Mouse (Mus musculus) hindbrain, embryonic 15.5 days (tissue): Measurements from ENCODE around the gene Bcam. TPM values are rescaled to one million over a fixed set of nuclear protein-coding genes. Genes with fewer than 3 reads are reported as not detected.
A peak's percentile ranks its signal among the peaks of the same experiment; 100 is the strongest.

Source experiments
- ATAC-seq: fragments of 200-750 bp; cut with Nextera tagmentation; 2 replicates; pipeline ENCODE4 v1.8.0; 2017; ENCODE audit warnings: low read depth, moderate number of reproducible peaks, moderate TSS enrichment; ENCODE audit not compliant: low FRiP score
- H3K27ac ChIP-seq: fragments of 300-500 bp; sonication (generic); replicated peaks from 2 replicates; pipeline ENCODE4 v1.5.1; 2015; ENCODE audit warnings: mild to moderate bottlenecking, inconsistent platforms
- H3K27me3 ChIP-seq: fragments of 300-500 bp; sonication (generic); 2 replicates; pipeline ENCODE4 v1.6.1; 2015; ENCODE audit warnings: control low read depth, inconsistent platforms
- H3K36me3 ChIP-seq: fragments of 300-500 bp; sonication (generic); 2 replicates; pipeline ENCODE4 v1.6.1; 2015; ENCODE audit warnings: control low read depth, inconsistent platforms
- H3K4me1 ChIP-seq: fragments of 300-500 bp; sonication (generic); replicated peaks from 2 replicates; pipeline ENCODE4 v1.6.1; 2015; ENCODE audit warnings: control low read depth, inconsistent platforms
- H3K4me2 ChIP-seq: fragments of 300-500 bp; sonication (generic); 2 replicates; pipeline ENCODE4 v1.6.1; 2015; ENCODE audit warnings: moderate library complexity, mild to moderate bottlenecking, inconsistent platforms
- H3K4me3 ChIP-seq: fragments of 300-500 bp; sonication (generic); 2 replicates; pipeline ENCODE4 v1.5.1; 2015; ENCODE audit warnings: mild to moderate bottlenecking, inconsistent platforms
- H3K9ac ChIP-seq: fragments of 300-500 bp; sonication (generic); 2 replicates; pipeline ENCODE4 v1.6.1; 2015; ENCODE audit warnings: inconsistent platforms
- H3K9me3 ChIP-seq: fragments of 300-500 bp; sonication (generic); 2 replicates; pipeline ENCODE4 v1.6.1; 2016; ENCODE audit warnings: control low read depth, inconsistent platforms
- WGBS: fragments of 180-500 bp; shearing (Covaris S2); methylation state at CpG from one replicate; pipeline ENCODE4 v1.1.7; 2015; 5-methylcytosine and 5-hydroxymethylcytosine counted together
- polyA plus RNA-seq: library from polyadenylated mRNA; unstranded; fragments of >200 nt; fragmentation: Nextera tagmentation; extraction: Ambion mirVana; gene quantifications from 2 replicates; pipeline ENCODE4 v1.2.1, GENCODE M21; 2015

Bcam gene
- polyA plus RNA-seq, 1 experiment from 2014 or later = 20.7 TPM

GRCm38 (mm10) chr7:19736389-19737057 is 34.3 kb downstream of the Bcam start:
- Histone ChIP-seq H3K4me2 (no peak overlapping the region), H3K27me3 (no peaks in the 10 kb centered on the region), H3K4me1 (peaks cover 1% of the 10 kb centered on the region; the same call in 1 of the 2 replicates), H3K9me3 (no peaks in the 10 kb centered on the region), H3K36me3 (peaks cover 42% of the 10 kb centered on the region), H3K27ac (no peak overlapping the region), H3K9ac (no peak overlapping the region), H3K4me3 (no peak overlapping the region)
- no peak for ATAC-seq
- WGBS = 92% methylated on average over 16 of the region's 16 CpGs

- ATAC-seq = no peak
- Histone ChIP-seq H3K27me3 (no peaks in the 10 kb centered on the region), H3K9ac (no peak overlapping the region), H3K27ac (no peak overlapping the region), H3K36me3 (peaks cover 65% of the 10 kb centered on the region), H3K4me1 (no peaks in the 10 kb centered on the region), H3K9me3 (no peaks in the 10 kb centered on the region), H3K4me2 (no peak overlapping the region), H3K4me3 (no peak overlapping the region)
- 89% methylated on average over 10 of the region's 10 CpGs for WGBS
Observed at GRCm38 (mm10) chr7:19734178-19734666, 36.6 kb downstream of the Bcam start.

- H3K27me3 ChIP-seq = no peaks in the 10 kb centered on the region
- H3K4me1 ChIP-seq = no peaks in the 10 kb centered on the region
- no peaks in the 10 kb centered on the region for H3K9me3 ChIP-seq
- H3K4me3 ChIP-seq = no peak overlapping the region
- ATAC-seq = no peak
- 92% methylated on average over 4 of the region's 4 CpGs for WGBS
- peaks cover 76% of the 10 kb centered on the region for H3K36me3 ChIP-seq
- no peak overlapping the region for H3K4me2 ChIP-seq
- H3K9ac ChIP-seq = no peak overlapping the region
- H3K27ac ChIP-seq = no peak overlapping the region
Observed at GRCm38 (mm10) chr7:19726541-19726940, 44.3 kb downstream of the Bcam start.

- no peak overlapping the region for H3K27ac ChIP-seq
- no peak for ATAC-seq
- WGBS = 96% methylated on average over 12 of the region's 12 CpGs
Observed at GRCm38 (mm10) chr7:19724167-19724566, 46.6 kb downstream of the Bcam start.

GRCm38 (mm10) chr7:19722754-19723195 is 48.0 kb downstream of the Bcam start:
- H3K27me3 ChIP-seq = no peaks in the 10 kb centered on the region
- H3K9ac ChIP-seq = no peak overlapping the region
- no peak overlapping the region for H3K27ac ChIP-seq
- H3K4me3 ChIP-seq = no peak overlapping the region
- no peaks in the 10 kb centered on the region for H3K9me3 ChIP-seq
- peaks cover 43% of the 10 kb centered on the region for H3K36me3 ChIP-seq
- H3K4me1 ChIP-seq = no peaks in the 10 kb centered on the region
- no peak for ATAC-seq
- no peak overlapping the region for H3K4me2 ChIP-seq
- WGBS = 88% methylated on average over 6 of the region's 6 CpGs

More at GRCm38 (mm10) chr7:19724167-19724566, 46.6 kb downstream of the Bcam start:
- H3K9ac ChIP-seq = no peak overlapping the region
- H3K36me3 ChIP-seq = peaks cover 57% of the 10 kb centered on the region
- H3K4me3 ChIP-seq = no peak overlapping the region
- H3K4me1 ChIP-seq = no peaks in the 10 kb centered on the region
- H3K9me3 ChIP-seq = no peaks in the 10 kb centered on the region
- no peaks in the 10 kb centered on the region for H3K27me3 ChIP-seq
- no peak overlapping the region for H3K4me2 ChIP-seq

GRCm38 (mm10) chr7:19719200-19719599 is 51.6 kb downstream of the Bcam start:
- H3K27ac ChIP-seq = no peak overlapping the region
- peaks cover 14% of the 10 kb centered on the region for H3K4me1 ChIP-seq
- peaks cover 21% of the 10 kb centered on the region for H3K36me3 ChIP-seq
- no peaks in the 10 kb centered on the region for H3K9me3 ChIP-seq
- H3K4me2 ChIP-seq = no peak overlapping the region
- no peak overlapping the region for H3K9ac ChIP-seq
- H3K4me3 ChIP-seq = no peak overlapping the region
- 94% methylated on average over 4 of the region's 4 CpGs for WGBS
- ATAC-seq = no peak
- H3K27me3 ChIP-seq = no peaks in the 10 kb centered on the region

GRCm38 (mm10) chr7:19718297-19718952 is 52.4 kb downstream of the Bcam start:
- H3K4me2 ChIP-seq = no peak overlapping the region
- H3K9me3 ChIP-seq = no peaks in the 10 kb centered on the region
- peaks cover 21% of the 10 kb centered on the region for H3K4me1 ChIP-seq
- no peak overlapping the region for H3K9ac ChIP-seq
- ATAC-seq = no peak
- H3K4me3 ChIP-seq = no peak overlapping the region
- 93% methylated on average over 5 of the region's 5 CpGs for WGBS
- H3K27ac ChIP-seq = no peak overlapping the region
- peaks cover 17% of the 10 kb centered on the region for H3K36me3 ChIP-seq
- H3K27me3 ChIP-seq = no peaks in the 10 kb centered on the region

- 96% methylated on average over 4 of the region's 4 CpGs for WGBS
- H3K9ac ChIP-seq = no peak overlapping the region
Observed at GRCm38 (mm10) chr7:19717346-19717745, 53.5 kb downstream of the Bcam start.

GRCm38 (mm10) chr7:19716822-19717221 is 54.0 kb downstream of the Bcam start:
- H3K27me3 ChIP-seq = no peaks in the 10 kb centered on the region
- ATAC-seq = no peak
- H3K4me3 ChIP-seq = peak overlapping the region; percentile 35; the same call in 1 of the 2 replicates
- WGBS = 90% methylated on average over 2 of the region's 2 CpGs
- peaks cover 25% of the 10 kb centered on the region for H3K4me1 ChIP-seq
- H3K9me3 ChIP-seq = no peaks in the 10 kb centered on the region
- peaks cover 16% of the 10 kb centered on the region for H3K36me3 ChIP-seq
- H3K9ac ChIP-seq = peak overlapping the region; percentile 36; the same call in 1 of the 2 replicates
- peak overlapping the region; percentile 92 for H3K27ac ChIP-seq
- H3K4me2 ChIP-seq = peak overlapping the region; percentile 56

More at GRCm38 (mm10) chr7:19717346-19717745, 53.5 kb downstream of the Bcam start:
- Histone ChIP-seq H3K4me2 (no peak overlapping the region), H3K27me3 (no peaks in the 10 kb centered on the region), H3K9me3 (no peaks in the 10 kb centered on the region), H3K4me1 (peaks cover 25% of the 10 kb centered on the region), H3K36me3 (peaks cover 11% of the 10 kb centered on the region), H3K4me3 (no peak overlapping the region), H3K27ac (no peak overlapping the region)
- no peak for ATAC-seq

- H3K9ac ChIP-seq = peak overlapping the region; percentile 36
- peak overlapping the region; percentile 92 for H3K27ac ChIP-seq
- peak overlapping the region; percentile 35 for H3K4me3 ChIP-seq
- H3K4me2 ChIP-seq = peak overlapping the region; percentile 56
- ATAC-seq = no peak
- WGBS = 5% methylated on average over 18 of the region's 18 CpGs
- no peaks in the 10 kb centered on the region for H3K9me3 ChIP-seq
- peaks cover 25% of the 10 kb centered on the region for H3K4me1 ChIP-seq
- H3K27me3 ChIP-seq = no peaks in the 10 kb centered on the region
- H3K36me3 ChIP-seq = peaks cover 16% of the 10 kb centered on the region
Observed at GRCm38 (mm10) chr7:19716055-19716682, 54.6 kb downstream of the Bcam start.

GRCm38 (mm10) chr7:19715239-19716054 is 55.4 kb downstream of the Bcam start, which contains the start of gene Tomm40:
TSS of gene Tomm40 (minus strand) at chr7:19715438.
- H3K9me3 ChIP-seq = no peaks in the 10 kb centered on the region

More at GRCm38 (mm10) chr7:19715239-19716054, 55.4 kb downstream of the Bcam start, which contains the start of gene Tomm40:
- H3K27ac ChIP-seq = peak within 1 kb of the TSS; percentile 92
- peak; percentile 99 for ATAC-seq
- WGBS = under 1% methylated on average over 58 of the region's 59 CpGs
- peaks cover 25% of the 10 kb centered on the region for H3K4me1 ChIP-seq
- peak within 1 kb of the TSS; percentile 66 for H3K4me3 ChIP-seq
- H3K27me3 ChIP-seq = no peaks in the 10 kb centered on the region
- H3K36me3 ChIP-seq = peaks cover 20% of the 10 kb centered on the region
- H3K4me2 ChIP-seq = peak within 1 kb of the TSS; percentile 77
- peak within 1 kb of the TSS; percentile 79 for H3K9ac ChIP-seq
